8 mouse cellular contexts compared by ENCODE assay signal in genomic region chr15:103242885-103243284, GRCm38 (mm10). TPM values are rescaled to one million over a fixed set of nuclear protein-coding genes. Genes with fewer than 3 reads are reported as not detected.
DNase-seq lines count a peak whose midpoint lies in the region; ATAC-seq lines count a peak whose summit lies in the region.

No protein-coding gene starts in this region.

- peak overlapping the region; percentile 62 for H3K9ac ChIP-seq in kidney, embryonic 15.5 days
- H3K9ac ChIP-seq in hindbrain, embryonic 16.5 days (ENCODE audit: low read depth, low read length): no peak overlapping the region
- H3K9ac ChIP-seq in midbrain, embryonic 15.5 days: no peak overlapping the region

- H3K36me3 ChIP-seq in kidney, embryonic 15.5 days: peaks cover 63% of the 10 kb centered on the region
- H3K36me3 ChIP-seq in embryonic facial prominence, embryonic 10.5 days (replicated peaks): peaks cover 68% of the 10 kb centered on the region
- H3K36me3 ChIP-seq in hindbrain, embryonic 16.5 days (ENCODE audit: control insufficient read depth, insufficient read depth, low read length): peaks cover 33% of the 10 kb centered on the region
- H3K36me3 ChIP-seq in midbrain, embryonic 15.5 days (replicated peaks): peaks cover 46% of the 10 kb centered on the region

- 0 out of 2 replicates have a peak overlapping the region, but pooled peaks have one; percentile 1 for H3K27ac ChIP-seq in kidney, embryonic 15.5 days
- H3K27ac ChIP-seq in embryonic facial prominence, embryonic 10.5 days (replicated peaks): no peak overlapping the region
- H3K27ac ChIP-seq in hindbrain, embryonic 16.5 days (ENCODE audit: low read depth, low read length): no peak overlapping the region
- H3K27ac ChIP-seq in midbrain, embryonic 15.5 days: no peak overlapping the region

- DNase-seq in kidney, adult 8-10 months: no peak
- DNase-seq in embryonic facial prominence, embryonic 10.5 days (ENCODE audit: low spot score): no peak
- no peak for DNase-seq in layer of hippocampus, postnatal 36 days
- no peak for DNase-seq in adrenal gland, postnatal 4 days (ENCODE audit: low spot score in 2 of 2)
- DNase-seq in gastrocnemius, adult 18-20 months (ENCODE audit: low spot score): no peak

- H3K4me1 ChIP-seq in kidney, embryonic 15.5 days: peaks cover 36% of the 10 kb centered on the region
- H3K4me1 ChIP-seq in embryonic facial prominence, embryonic 10.5 days: peaks cover 32% of the 10 kb centered on the region
- peaks cover 27% of the 10 kb centered on the region for H3K4me1 ChIP-seq in hindbrain, embryonic 16.5 days (ENCODE audit: control insufficient read depth, insufficient read depth, low read depth, low read length)
- H3K4me1 ChIP-seq in midbrain, embryonic 15.5 days: peaks cover 46% of the 10 kb centered on the region

- ATAC-seq in kidney, embryonic 15.5 days (replicated peaks; ENCODE audit: low FRiP score): no peak
- no peak for ATAC-seq in hindbrain, embryonic 16.5 days
- no peak for ATAC-seq in midbrain, embryonic 15.5 days (replicated peaks)

- peak overlapping the region; percentile 78 for H3K4me2 ChIP-seq in kidney, embryonic 15.5 days
- H3K4me2 ChIP-seq in hindbrain, embryonic 16.5 days (ENCODE audit: low read length): peak overlapping the region; percentile 63
- peak overlapping the region; percentile 75 for H3K4me2 ChIP-seq in midbrain, embryonic 15.5 days

- no peaks in the 10 kb centered on the region for H3K27me3 ChIP-seq in kidney, embryonic 15.5 days
- no peaks in the 10 kb centered on the region for H3K27me3 ChIP-seq in embryonic facial prominence, embryonic 10.5 days (replicated peaks; ENCODE audit: low read depth, poor library complexity, severe bottlenecking)
- no peaks in the 10 kb centered on the region for H3K27me3 ChIP-seq in hindbrain, embryonic 16.5 days (replicated peaks; ENCODE audit: control insufficient read depth, insufficient read depth, low read length)
- no peaks in the 10 kb centered on the region for H3K27me3 ChIP-seq in midbrain, embryonic 15.5 days (replicated peaks)

- H3K4me3 ChIP-seq in kidney, embryonic 15.5 days (replicated peaks): peak overlapping the region; percentile 54
- H3K4me3 ChIP-seq in embryonic facial prominence, embryonic 10.5 days: peak overlapping the region; percentile 81
- H3K4me3 ChIP-seq in hindbrain, embryonic 16.5 days (ENCODE audit: low read length): peak overlapping the region; percentile 4; the same call in 1 of the 2 replicates
- H3K4me3 ChIP-seq in midbrain, embryonic 15.5 days: peak overlapping the region; percentile 59; the same call in 1 of the 2 replicates

- no peaks in the 10 kb centered on the region for H3K9me3 ChIP-seq in kidney, embryonic 15.5 days (replicated peaks)
- no peaks in the 10 kb centered on the region for H3K9me3 ChIP-seq in embryonic facial prominence, embryonic 10.5 days
- H3K9me3 ChIP-seq in hindbrain, embryonic 16.5 days (ENCODE audit: control insufficient read depth, low read length): no peaks in the 10 kb centered on the region
- H3K9me3 ChIP-seq in midbrain, embryonic 15.5 days: no peaks in the 10 kb centered on the region

- WGBS in kidney, embryonic 15.5 days: 44% methylated on average over 8 of the region's 8 CpGs
- WGBS in embryonic facial prominence, embryonic 10.5 days: 74% methylated on average over 8 of the region's 8 CpGs
- 69% methylated on average over 7 of the region's 8 CpGs for WGBS in hindbrain, embryonic 16.5 days
- WGBS in midbrain, embryonic 15.5 days: 75% methylated on average over 8 of the region's 8 CpGs

RNA-seq across cellular contexts. Expression of gene Hnrnpa1, which starts 2.7 kb away (rescaled TPM):
- polyA plus RNA-seq in kidney, embryonic 15.5 days (2015; fragmentation: Nextera tagmentation; extraction: Ambion mirVana): 1,025 and 1,038 TPM in 2 replicates
- 1,897 and 1,928 TPM in 2 replicates for polyA plus RNA-seq in embryonic facial prominence, embryonic 10.5 days (2016; fragmentation: Nextera tagmentation; extraction: Ambion mirVana)
- polyA plus RNA-seq in hindbrain, embryonic 16.5 days (2015; fragmentation: Nextera tagmentation; extraction: Ambion mirVana): 483 and 550 TPM in 2 replicates
- polyA plus RNA-seq in midbrain, embryonic 15.5 days (2015; fragmentation: Nextera tagmentation; extraction: Ambion mirVana): 669 and 721 TPM in 2 replicates
- total RNA-seq in layer of hippocampus, postnatal 36 days (2021): 100 to 1,000 TPM; 257 to 272 TPM
- total RNA-seq in adrenal gland, postnatal 4 days (2021): 100 to 1,000 TPM; 404 to 457 TPM
- 10 to 100 TPM; 77.2 to 94.8 TPM for total RNA-seq in gastrocnemius, adult 18-20 months (2021)

RNA-seq across cellular contexts. Expression of gene Cbx5, which starts 3.3 kb away (rescaled TPM):
- polyA plus RNA-seq in kidney, embryonic 15.5 days (2015; fragmentation: Nextera tagmentation; extraction: Ambion mirVana): 124 and 125 TPM in 2 replicates
- polyA plus RNA-seq in embryonic facial prominence, embryonic 10.5 days (2016; fragmentation: Nextera tagmentation; extraction: Ambion mirVana): 202 and 206 TPM in 2 replicates
- 120 and 124 TPM in 2 replicates for polyA plus RNA-seq in hindbrain, embryonic 16.5 days (2015; fragmentation: Nextera tagmentation; extraction: Ambion mirVana)
- polyA plus RNA-seq in midbrain, embryonic 15.5 days (2015; fragmentation: Nextera tagmentation; extraction: Ambion mirVana): 147 and 153 TPM in 2 replicates
- total RNA-seq in layer of hippocampus, postnatal 36 days (2021): 100 to 1,000 TPM; 188 to 189 TPM
- total RNA-seq in adrenal gland, postnatal 4 days (2021): 100 to 1,000 TPM; 111 to 127 TPM
- total RNA-seq in gastrocnemius, adult 18-20 months (2021): 10 to 100 TPM; 25.4 to 35.6 TPM

RNA-seq across cellular contexts. Expression of gene Nfe2, which starts 15.3 kb away (rescaled TPM):
- 5.1 and 6.2 TPM in 2 replicates for polyA plus RNA-seq in kidney, embryonic 15.5 days (2015; fragmentation: Nextera tagmentation; extraction: Ambion mirVana)
- polyA plus RNA-seq in embryonic facial prominence, embryonic 10.5 days (2016; fragmentation: Nextera tagmentation; extraction: Ambion mirVana): 4.7 and 5.9 TPM in 2 replicates
- 0.65 and 0.69 TPM in 2 replicates for polyA plus RNA-seq in hindbrain, embryonic 16.5 days (2015; fragmentation: Nextera tagmentation; extraction: Ambion mirVana)
- polyA plus RNA-seq in midbrain, embryonic 15.5 days (2015; fragmentation: Nextera tagmentation; extraction: Ambion mirVana): 0.63 and 0.92 TPM in 2 replicates
- under 1 TPM in 1 of 2 experiments, not detected in 1; 0.23 TPM for total RNA-seq in layer of hippocampus, postnatal 36 days (2021)
- total RNA-seq in adrenal gland, postnatal 4 days (2021): 1 to 10 TPM; 5.8 to 8.9 TPM
- not detected for total RNA-seq in gastrocnemius, adult 18-20 months (2021)

RNA-seq across cellular contexts. Expression of gene Copz1, which starts 29.6 kb away (rescaled TPM):
- polyA plus RNA-seq in kidney, embryonic 15.5 days (2015; fragmentation: Nextera tagmentation; extraction: Ambion mirVana): 298 and 300 TPM in 2 replicates
- polyA plus RNA-seq in embryonic facial prominence, embryonic 10.5 days (2016; fragmentation: Nextera tagmentation; extraction: Ambion mirVana): 281 and 285 TPM in 2 replicates
- polyA plus RNA-seq in hindbrain, embryonic 16.5 days (2015; fragmentation: Nextera tagmentation; extraction: Ambion mirVana): 207 and 209 TPM in 2 replicates
- polyA plus RNA-seq in midbrain, embryonic 15.5 days (2015; fragmentation: Nextera tagmentation; extraction: Ambion mirVana): 197 and 203 TPM in 2 replicates
- total RNA-seq in layer of hippocampus, postnatal 36 days (2021): 100 to 1,000 TPM in 1 of 2 experiments, 10 to 100 TPM in 1; 93.2 to 103 TPM
- total RNA-seq in adrenal gland, postnatal 4 days (2021): 100 to 1,000 TPM; 132 to 140 TPM
- 10 to 100 TPM; 35.8 to 37.3 TPM for total RNA-seq in gastrocnemius, adult 18-20 months (2021)

Comparison
In these comparisons a context has a peak if more than half of its experiments do, and no peak if none do; other contexts are left out.
1. H3K4me3 ChIP-seq: peak in every context shown above with its lines; median percentile 81 in embryonic facial prominence, embryonic 10.5 days; 59 in midbrain, embryonic 15.5 days; 54 in kidney, embryonic 15.5 days; 4 in hindbrain, embryonic 16.5 days.